Mouse (Mus musculus): ENCODE data around the gene Pias4.
"Not testable (repeated sequence)": the region's sequence is repeated elsewhere in the genome, so short reads cannot be mapped to it uniquely, and the experiment has no call there.

Pias4 gene

GRCm38 (mm10) chr10:81190912-81191321 lies 23.2 kb upstream of the Pias4 start:
- DNase-seq: peak; percentile 54

GRCm38 (mm10) chr10:81190236-81190911 lies 22.7 kb upstream of the Pias4 start:
- DNase-seq: peak; percentile 61

- DNase-seq: peak; percentile 38
These were observed 22.1 kb upstream of the Pias4 start for GRCm38 (mm10) chr10:81189821-81190220.

- DNase-seq: no peak
These were observed 19.4 kb upstream of the Pias4 start for GRCm38 (mm10) chr10:81187161-81187560.

GRCm38 (mm10) chr10:81184765-81185164 lies 17.0 kb upstream of the Pias4 start:
- DNase-seq: no peak

- DNase-seq: peak; percentile 47
These were observed 16.1 kb upstream of the Pias4 start, which contains the start of gene 4930442H23Rik for GRCm38 (mm10) chr10:81183805-81184204. 4930442H23Rik (minus strand) TSS chr10:81183849.

GRCm38 (mm10) chr10:81182336-81183333 lies 14.9 kb upstream of the Pias4 start, which contains the start of gene Dapk3:
Dapk3 (plus strand) TSS chr10:81183005.
- peak; percentile 99 for DNase-seq

- peak; percentile 55 for DNase-seq
These were observed 14.1 kb upstream of the Pias4 start for GRCm38 (mm10) chr10:81181860-81182259.

GRCm38 (mm10) chr10:81180946-81181345 lies 13.2 kb upstream of the Pias4 start:
- peak; percentile 52 for DNase-seq

- DNase-seq: peak; percentile 56
These were observed 12.0 kb upstream of the Pias4 start for GRCm38 (mm10) chr10:81179451-81180342.

- no peak for DNase-seq
These were observed 11.2 kb upstream of the Pias4 start for GRCm38 (mm10) chr10:81178927-81179326.

- peak; percentile 54 for DNase-seq
These were observed 10.4 kb upstream of the Pias4 start for GRCm38 (mm10) chr10:81177958-81178712.

GRCm38 (mm10) chr10:81177491-81177925 lies 9.8 kb upstream of the Pias4 start:
- peak; percentile 77 for DNase-seq

GRCm38 (mm10) chr10:81176466-81177271 lies 8.9 kb upstream of the Pias4 start, which contains the start of gene Eef2:
Eef2 (plus strand) TSS chr10:81176631.
- DNase-seq: peak; percentile 99

GRCm38 (mm10) chr10:81175936-81176465 lies 8.3 kb upstream of the Pias4 start:
- no peak for DNase-seq

- not testable (repeated sequence) for DNase-seq
These were observed 7.6 kb upstream of the Pias4 start for GRCm38 (mm10) chr10:81175345-81175701.

GRCm38 (mm10) chr10:81174617-81175344 lies 7.1 kb upstream of the Pias4 start:
- DNase-seq: peak; percentile 95

GRCm38 (mm10) chr10:81173132-81173531 lies 5.4 kb upstream of the Pias4 start:
- peak; percentile 85 for DNase-seq

GRCm38 (mm10) chr10:81169411-81169900 lies 1.7 kb upstream of the Pias4 start:
- peak; percentile 63 for DNase-seq

Measured in cerebellum, adult 9-10 months (tissue).